Mouse (Mus musculus) thymus, postnatal 10 days (tissue): Measurements from ENCODE around the gene Ccdc187.

Experiments
- DNase-seq, 2 experiments: peaks; one replicate each; pipeline ENCODE4 v3.0.0; 2021; ENCODE audit warnings: low spot score in 2 of 2

The Ccdc187 gene

GRCm38 (mm10) chr2:26280594-26280993 lies 13.8 kb downstream of the Ccdc187 start:
- no peak for DNase-seq

GRCm38 (mm10) chr2:26279712-26280111 lies 14.6 kb downstream of the Ccdc187 start:
- no peak for DNase-seq

GRCm38 (mm10) chr2:26273611-26274010 lies 20.7 kb downstream of the Ccdc187 start:
- peak; percentile 5 to 44 for DNase-seq

GRCm38 (mm10) chr2:26268216-26268615 lies 26.1 kb downstream of the Ccdc187 start:
- DNase-seq: no peak

- no peak for DNase-seq
Measured at GRCm38 (mm10) chr2:26266066-26266742, 28.2 kb downstream of the Ccdc187 start.

- no peak for DNase-seq
Measured at GRCm38 (mm10) chr2:26265095-26265494, 29.3 kb downstream of the Ccdc187 start.

- no peak for DNase-seq
Measured at GRCm38 (mm10) chr2:26264646-26265045, 29.7 kb downstream of the Ccdc187 start.

GRCm38 (mm10) chr2:26257315-26258096 lies 36.9 kb downstream of the Ccdc187 start:
- DNase-seq: no peak

- no peak for DNase-seq
Measured at GRCm38 (mm10) chr2:26254816-26255215, 39.5 kb downstream of the Ccdc187 start.

GRCm38 (mm10) chr2:26252514-26253206 lies 41.7 kb downstream of the Ccdc187 start:
- DNase-seq: no peak

GRCm38 (mm10) chr2:26247531-26247930 lies 46.8 kb downstream of the Ccdc187 start:
- no peak for DNase-seq

GRCm38 (mm10) chr2:26240841-26241240 lies 53.5 kb downstream of the Ccdc187 start:
- DNase-seq: no peak

GRCm38 (mm10) chr2:26240330-26240729 lies 54.0 kb downstream of the Ccdc187 start:
- DNase-seq: no peak

GRCm38 (mm10) chr2:26237290-26237782 lies 57.0 kb downstream of the Ccdc187 start, which contains the start of gene Qsox2:
Qsox2 (minus strand) TSS chr2:26237525.
- peak; percentile 73 to 85 for DNase-seq

GRCm38 (mm10) chr2:26236681-26237289 lies 57.6 kb downstream of the Ccdc187 start:
- DNase-seq: no peak

- no peak for DNase-seq
Measured at GRCm38 (mm10) chr2:26234771-26235170, 59.6 kb downstream of the Ccdc187 start.

- DNase-seq: no peak
Measured at GRCm38 (mm10) chr2:26234253-26234652, 60.1 kb downstream of the Ccdc187 start.

GRCm38 (mm10) chr2:26231366-26231765 lies 63.0 kb downstream of the Ccdc187 start:
- DNase-seq: no peak

GRCm38 (mm10) chr2:26230253-26230652 lies 64.1 kb downstream of the Ccdc187 start:
- no peak for DNase-seq

GRCm38 (mm10) chr2:26227788-26228187 lies 66.6 kb downstream of the Ccdc187 start:
- DNase-seq: peak; percentile 40 to 77

- peak; percentile 33 to 40 for DNase-seq
Measured at GRCm38 (mm10) chr2:26225242-26225641, 69.1 kb downstream of the Ccdc187 start.

- DNase-seq: no peak
Measured at GRCm38 (mm10) chr2:26223961-26224360, 70.4 kb downstream of the Ccdc187 start.
